10 mouse cellular contexts compared by ENCODE assay signal in the genomic region with DNA sequence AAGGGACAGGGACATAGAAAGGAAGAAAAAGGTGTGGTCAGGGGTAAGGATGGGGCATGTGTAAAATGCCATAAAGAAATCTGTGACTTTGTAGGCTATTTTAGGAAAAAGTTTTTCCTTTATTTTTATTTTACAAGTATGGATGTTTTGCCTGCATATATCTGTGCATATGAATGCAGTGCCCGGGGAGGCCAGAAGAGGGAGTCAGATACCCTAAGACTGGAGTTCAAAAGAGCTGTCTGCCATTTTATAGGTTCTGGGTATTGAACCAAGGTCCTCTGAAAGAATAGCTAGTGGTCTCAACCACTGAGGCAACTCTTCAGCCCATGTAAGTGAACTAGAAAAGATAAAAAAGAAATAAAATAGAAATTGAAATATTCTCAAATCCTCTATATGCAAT. TPM values are rescaled to one million over a fixed set of nuclear protein-coding genes. Genes with fewer than 3 reads are reported as not detected.
A peak's percentile ranks its signal among the peaks of the same experiment; 100 is the strongest.
DNase-seq lines count a peak whose midpoint lies in the region; ATAC-seq lines count a peak whose summit lies in the region.
"Had no signal": no experiment of that assay in that cellular context is flagged by ENCODE, and none has a peak within 500 bp of the region (broad histone marks: within the 10 kb centered on the region; RNA-seq: fewer than 3 reads in every experiment).

No protein-coding gene starts in this region.

- ATAC-seq in midbrain, embryonic 11.5 days (ENCODE audit: low FRiP score): no peak
- ATAC-seq: forebrain, embryonic 15.5 days had no signal

- H3K9ac ChIP-seq in midbrain, embryonic 11.5 days (ENCODE audit: low read length): no peak overlapping the region
- H3K9ac ChIP-seq: forebrain, embryonic 15.5 days had no signal

- no peaks in the 10 kb centered on the region for H3K36me3 ChIP-seq in midbrain, embryonic 11.5 days (ENCODE audit: control insufficient read depth, insufficient read depth, low read length)
- H3K36me3 ChIP-seq: forebrain, embryonic 15.5 days had no signal

- DNase-seq in heart, adult 11 months: peak; percentile 67
- DNase-seq in heart, postnatal 25 days (ENCODE audit: low spot score): no peak
- peak; percentile 21 for DNase-seq in lung, postnatal 10 days
- DNase-seq in lung, postnatal 4 days: no peak
- peak; percentile 10 for DNase-seq in brain, adult 2 months (ENCODE audit: low read depth, low spot score)
- peak; percentile 17 for DNase-seq in retina, embryonic 14.5 days (ENCODE audit: low spot score)
- no peak for DNase-seq in spleen, adult 18-20 months
- no peak for DNase-seq in midbrain, embryonic 11.5 days (ENCODE audit: low spot score, missing footprints)
- DNase-seq: right cerebral cortex, postnatal 25 days had no signal

- no peak overlapping the region for H3K4me2 ChIP-seq in midbrain, embryonic 11.5 days
- H3K4me2 ChIP-seq: forebrain, embryonic 15.5 days had no signal

- intact Hi-C loops in heart, postnatal 25 days (cut with DNase I): loop anchor here (1.0 kb wide), 1 partner anchor 70 kb away; no protein-coding TSS in a partner anchor

- WGBS in midbrain, embryonic 11.5 days: 70% methylated on average over 1 of the region's 1 CpGs

- H3K27ac ChIP-seq in midbrain, embryonic 11.5 days (ENCODE audit: low read depth, low read length): no peak overlapping the region
- H3K27ac ChIP-seq: forebrain, embryonic 15.5 days had no signal

- H3K4me1 ChIP-seq in midbrain, embryonic 11.5 days (ENCODE audit: control insufficient read depth, insufficient read depth, low read length): no peaks in the 10 kb centered on the region
- H3K4me1 ChIP-seq: forebrain, embryonic 15.5 days had no signal

- no peak overlapping the region for H3K4me3 ChIP-seq in midbrain, embryonic 11.5 days (ENCODE audit: low read depth, low read length)
- H3K4me3 ChIP-seq: forebrain, embryonic 15.5 days had no signal

- no peaks in the 10 kb centered on the region for H3K27me3 ChIP-seq in midbrain, embryonic 11.5 days (ENCODE audit: control insufficient read depth, insufficient read depth, low read length)
- H3K27me3 ChIP-seq: forebrain, embryonic 15.5 days had no signal

- H3K9me3 ChIP-seq in midbrain, embryonic 11.5 days (ENCODE audit: control insufficient read depth, low read length): no peaks in the 10 kb centered on the region
- H3K9me3 ChIP-seq: forebrain, embryonic 15.5 days had no signal

RNA-seq across cellular contexts. Expression of a gene that starts 14.9 kb away (rescaled TPM):
- 10 to 100 TPM in 1 of 2 experiments, 1 to 10 TPM in 1; 9.6 to 10.5 TPM for total RNA-seq in heart, postnatal 25 days (2021)
- polyA plus RNA-seq in midbrain, embryonic 11.5 days (2014; fragmentation: Nextera tagmentation; extraction: Ambion mirVana): 0.04 and 0.07 TPM in 2 replicates

RNA-seq across cellular contexts. Expression of a gene that starts 15.0 kb away (rescaled TPM):
- total RNA-seq in heart, postnatal 25 days (2021): 1 to 10 TPM; 3.3 to 3.7 TPM
- 0.10 and 0.11 TPM in 2 replicates for polyA plus RNA-seq in midbrain, embryonic 11.5 days (2014; fragmentation: Nextera tagmentation; extraction: Ambion mirVana)

Comparison
In these comparisons a context has a peak if more than half of its experiments do, and no peak if none do; other contexts are left out.
1. DNase-seq: peak in heart, adult 11 months (single experiment), lung, postnatal 10 days (single experiment), brain, adult 2 months (single experiment) and retina, embryonic 14.5 days (single experiment); none in heart, postnatal 25 days (single experiment), lung, postnatal 4 days (0 of 2), spleen, adult 18-20 months (0 of 2) and midbrain, embryonic 11.5 days (single experiment).